Mouse (Mus musculus) lung, postnatal 14 days (tissue): Measurements from ENCODE around the gene Atp6v1a.

Experiments
- DNase-seq: peaks from one replicate; pipeline ENCODE4 v3.0.0; 2021

Atp6v1a gene

DNA sequence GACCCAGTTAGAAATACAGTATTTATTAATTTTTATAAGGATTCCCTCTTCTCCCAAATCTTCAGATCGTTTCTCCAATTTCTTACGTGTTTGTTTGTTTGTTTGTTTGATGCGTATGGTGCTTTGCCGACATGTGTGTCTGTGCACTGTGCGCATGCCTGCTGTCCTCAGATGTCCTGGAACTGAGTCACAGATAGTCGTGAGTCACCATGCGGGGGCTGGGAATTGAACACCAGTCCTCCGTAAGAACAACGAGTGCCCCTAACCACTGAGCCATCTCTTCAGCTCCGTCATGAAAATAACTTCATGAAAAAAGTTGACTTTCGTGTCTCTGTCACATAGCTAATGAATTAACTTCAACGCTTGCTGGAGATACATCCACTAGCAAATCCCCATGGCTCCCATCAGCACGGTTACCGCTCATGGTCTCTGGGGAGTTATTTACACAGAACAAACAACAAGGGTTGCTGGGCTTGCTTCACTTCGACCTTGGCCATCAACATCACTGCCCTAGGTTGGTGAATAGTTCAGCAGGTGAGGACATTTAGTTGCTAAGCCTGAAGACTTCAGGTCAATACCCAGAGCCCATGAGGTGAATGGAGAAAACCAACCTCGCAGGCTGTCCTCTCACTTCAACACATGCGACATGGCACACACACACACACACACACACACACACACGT is 78.8 kb downstream of the Atp6v1a start:
- DNase-seq, result no peak

DNA sequence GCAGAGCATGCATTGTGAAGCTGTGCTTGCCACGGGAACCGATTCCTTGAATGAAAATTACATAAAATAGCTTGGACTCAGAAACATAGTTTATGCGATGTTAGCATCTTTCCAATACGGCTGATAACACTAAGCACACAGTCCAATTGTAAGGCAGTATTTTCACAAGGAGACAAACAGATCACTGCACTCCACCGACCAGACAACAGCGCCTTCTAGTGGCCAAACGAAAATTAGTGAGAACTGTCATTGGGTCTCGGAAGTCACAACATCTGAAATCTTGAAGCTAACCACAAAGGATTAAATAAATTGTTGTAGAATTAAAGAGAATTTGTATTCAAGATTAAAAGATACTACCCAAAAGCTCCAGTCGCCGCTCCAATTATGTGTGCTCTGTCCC is 80.8 kb downstream of the Atp6v1a start:
- DNase-seq, result peak; percentile 84

GRCm38 (mm10) chr16:44055766-44056165 is 83.7 kb downstream of the Atp6v1a start:
- DNase-seq, result no peak

DNA sequence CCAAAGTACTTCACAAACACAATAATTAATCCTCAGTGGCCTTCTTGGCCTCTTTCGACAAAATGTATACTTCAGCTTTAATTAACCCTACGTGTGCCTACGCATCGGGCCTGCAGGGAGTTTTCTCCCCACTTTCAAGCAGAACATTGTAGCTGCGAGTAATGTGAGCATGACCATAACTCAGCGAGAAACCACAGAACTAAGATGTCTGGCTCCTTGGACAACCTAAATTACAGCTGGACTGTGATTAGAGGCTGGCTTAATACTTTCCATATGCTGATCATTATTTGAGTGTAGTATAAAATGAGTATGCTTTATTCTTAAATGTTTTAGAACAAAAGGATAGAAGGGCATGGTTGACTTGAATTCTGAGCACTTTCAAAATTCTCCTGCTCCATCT is 86.2 kb downstream of the Atp6v1a start:
- no peak for DNase-seq

- no peak for DNase-seq
Measured at GRCm38 (mm10) chr16:44052390-44052789, 87.1 kb downstream of the Atp6v1a start.

- no peak for DNase-seq
Measured at GRCm38 (mm10) chr16:44050139-44050538, 89.4 kb downstream of the Atp6v1a start.

DNA sequence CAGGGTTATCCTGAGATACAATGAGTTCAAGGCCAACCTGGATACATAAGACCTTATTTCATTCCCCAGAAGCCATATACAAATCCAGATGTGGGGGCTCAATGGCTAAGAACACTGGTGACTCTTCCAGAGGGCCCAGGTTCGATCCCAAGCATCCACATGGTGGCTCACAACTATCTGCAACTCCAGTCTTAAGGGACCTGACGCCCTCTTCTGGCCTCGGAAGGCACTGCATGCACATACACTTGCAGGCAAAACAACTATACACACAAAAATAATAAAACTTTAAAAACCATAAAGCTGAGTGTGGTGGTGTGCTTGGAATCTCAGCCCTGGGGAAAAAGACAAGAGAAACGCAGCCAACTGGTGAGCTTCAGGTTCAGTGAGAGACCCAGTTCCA is 100.4 kb downstream of the Atp6v1a start:
- DNase-seq, result no peak
